In genomic region chr14:120441256-120441655, GRCm38 (mm10) we compare ENCODE assay signal across 17 mouse cellular contexts. TPM values are rescaled to one million over a fixed set of nuclear protein-coding genes. Genes with fewer than 3 reads are reported as not detected.
DNase-seq lines count a peak whose midpoint lies in the region.
"Had no signal": no experiment of that assay in that cellular context is flagged by ENCODE, and none has a peak within 500 bp of the region (broad histone marks: within the 10 kb centered on the region; RNA-seq: fewer than 3 reads in every experiment).

No protein-coding gene starts in this region.

- intact Hi-C loops in left cerebral cortex, postnatal 4 days (cut with DNase I), result no loop called here

- DNase-seq in frontal cortex, adult 2 months (ENCODE audit: extremely low spot score in 1 of 2, low spot score in 1 of 2), result peak; percentile 17 to 49
- no peak for DNase-seq in frontal cortex, postnatal 10 days (ENCODE audit: low spot score in 2 of 2)
- DNase-seq in left cerebral cortex, adult 18-20 months (ENCODE audit: low spot score in 2 of 2), result peak; percentile 21 to 30
- no peak for DNase-seq in left cerebral cortex, postnatal 4 days
- peak; percentile 48 for DNase-seq in right cerebral cortex, adult 18-20 months
- no peak for DNase-seq in right cerebral cortex, postnatal 4 days
- DNase-seq in brain, adult 2 months (ENCODE audit: low read depth, low spot score), result peak; percentile 43
- DNase-seq in kidney, postnatal 36 days, result no peak
- DNase-seq: adrenal gland, adult 2 months; adrenal gland, postnatal 14 days; cerebellum, adult 11-12 months; cerebellum, adult 8-10 months; cerebellum, postnatal 36 days; embryo, embryonic 11 days; gastrocnemius, postnatal 25 days; heart, adult 2 months; heart, postnatal 14 days had no signal

RNA-seq across cellular contexts. Expression of gene Rap2a, which starts 37.0 kb away (rescaled TPM):
- 69.1 and 74.0 TPM in 2 replicates for polyA plus RNA-seq in frontal cortex, adult 2 months (2012; rRNA removed)
- total RNA-seq in left cerebral cortex, adult 18-20 months (2021), result 10 to 100 TPM; 77.4 to 92.7 TPM
- total RNA-seq in left cerebral cortex, postnatal 4 days (2021), result 10 to 100 TPM; 91.3 to 97.7 TPM

Comparison
In these comparisons a context has a peak if more than half of its experiments do, and no peak if none do; other contexts are left out.
1. DNase-seq: peak in frontal cortex, adult 2 months (2 of 2), left cerebral cortex, adult 18-20 months (2 of 2), right cerebral cortex, adult 18-20 months (single experiment) and brain, adult 2 months (single experiment); none in frontal cortex, postnatal 10 days (0 of 2), left cerebral cortex, postnatal 4 days (single experiment), right cerebral cortex, postnatal 4 days (single experiment) and kidney, postnatal 36 days (0 of 2).